Mouse (Mus musculus): ENCODE data around the gene Zfpl1. TPM values are rescaled to one million over a fixed set of nuclear protein-coding genes. Genes with fewer than 3 reads are reported as not detected.
A peak's percentile ranks its signal among the peaks of the same experiment; 100 is the strongest.
"Not testable (repeated sequence)": the region's sequence is repeated elsewhere in the genome, so short reads cannot be mapped to it uniquely, and the experiment has no call there.

The Zfpl1 gene
- polyA plus RNA-seq, 1 experiment from 2014 or later = 75.1 TPM

GRCm38 (mm10) chr19:6052516-6052915 lies 32.2 kb downstream of the Zfpl1 start:
- peaks cover 21% of the 10 kb centered on the region for H3K4me1 ChIP-seq
- ATAC-seq (ENCODE audit: low FRiP score, low read depth) = no peak
- no peaks in the 10 kb centered on the region for H3K9me3 ChIP-seq
- H3K36me3 ChIP-seq = peaks cover 77% of the 10 kb centered on the region
- H3K4me3 ChIP-seq = no peak overlapping the region
- no peak overlapping the region for H3K4me2 ChIP-seq (replicated peaks)
- no peak overlapping the region for H3K9ac ChIP-seq (replicated peaks)
- H3K27ac ChIP-seq (replicated peaks) = no peak overlapping the region
- no peaks in the 10 kb centered on the region for H3K27me3 ChIP-seq
- 90% methylated on average over 7 of the region's 7 CpGs for WGBS

GRCm38 (mm10) chr19:6048681-6049410 lies 35.9 kb downstream of the Zfpl1 start:
- Histone ChIP-seq H3K9me3 (no peaks in the 10 kb centered on the region), H3K9ac (replicated peaks) (no peak overlapping the region), H3K4me3 (0 out of 2 replicates have a peak overlapping the region, but pooled peaks have one; percentile 97), H3K4me2 (replicated peaks) (no peak overlapping the region), H3K27ac (replicated peaks) (no peak overlapping the region), H3K36me3 (peaks cover 57% of the 10 kb centered on the region), H3K4me1 (peaks cover 21% of the 10 kb centered on the region), H3K27me3 (no peaks in the 10 kb centered on the region)
- ATAC-seq (ENCODE audit: low FRiP score, low read depth) = no peak
- WGBS = 91% methylated on average over 11 of the region's 11 CpGs

- no peaks in the 10 kb centered on the region for H3K27me3 ChIP-seq
- H3K9ac ChIP-seq (replicated peaks) = peak overlapping the region; percentile 91
- WGBS = 87% methylated on average over 8 of the region's 8 CpGs
- H3K4me1 ChIP-seq = peaks cover 21% of the 10 kb centered on the region
- H3K9me3 ChIP-seq = no peaks in the 10 kb centered on the region
- H3K27ac ChIP-seq (replicated peaks) = no peak overlapping the region
- peak overlapping the region; percentile 97 for H3K4me3 ChIP-seq
- no peak for ATAC-seq (ENCODE audit: low FRiP score, low read depth)
- peaks cover 47% of the 10 kb centered on the region for H3K36me3 ChIP-seq
- peak overlapping the region; percentile 99 for H3K4me2 ChIP-seq (replicated peaks)
Observed at GRCm38 (mm10) chr19:6047899-6048166, 36.9 kb downstream of the Zfpl1 start.

GRCm38 (mm10) chr19:6047154-6047898 lies 37.4 kb downstream of the Zfpl1 start:
- Histone ChIP-seq H3K27ac (replicated peaks) (peak overlapping the region; percentile 99), H3K4me2 (replicated peaks) (peak overlapping the region; percentile 99), H3K36me3 (peaks cover 42% of the 10 kb centered on the region), H3K4me1 (peaks cover 21% of the 10 kb centered on the region), H3K4me3 (peak overlapping the region; percentile 97), H3K27me3 (no peaks in the 10 kb centered on the region), H3K9ac (replicated peaks) (peak overlapping the region; percentile 91), H3K9me3 (no peaks in the 10 kb centered on the region)
- ATAC-seq (ENCODE audit: low FRiP score, low read depth) = peak; percentile 38
- WGBS = 2% methylated on average over 44 of the region's 44 CpGs

- WGBS = under 1% methylated on average over 65 of the region's 65 CpGs
- H3K36me3 ChIP-seq = peaks cover 34% of the 10 kb centered on the region
- peak; percentile 88 for ATAC-seq (ENCODE audit: low FRiP score, low read depth)
- peak within 1 kb of the TSS; percentile 97 for H3K4me3 ChIP-seq
- H3K9me3 ChIP-seq = no peaks in the 10 kb centered on the region
- peak within 1 kb of the TSS; percentile 99 for H3K27ac ChIP-seq (replicated peaks)
- H3K9ac ChIP-seq (replicated peaks) = peak within 1 kb of the TSS; percentile 91
- peak within 1 kb of the TSS; percentile 99 for H3K4me2 ChIP-seq (replicated peaks)
- peaks cover 21% of the 10 kb centered on the region for H3K4me1 ChIP-seq
- no peaks in the 10 kb centered on the region for H3K27me3 ChIP-seq
Observed at GRCm38 (mm10) chr19:6046294-6047153, 38.2 kb downstream of the Zfpl1 start, which contains the start of gene Syvn1. TSS of gene Syvn1 (plus strand) at chr19:6046576.

GRCm38 (mm10) chr19:6045366-6046293 lies 39.1 kb downstream of the Zfpl1 start:
- no peaks in the 10 kb centered on the region for H3K9me3 ChIP-seq
- H3K4me1 ChIP-seq = peaks cover 21% of the 10 kb centered on the region
- peak overlapping the region; percentile 99 for H3K4me2 ChIP-seq (replicated peaks)
- peak overlapping the region; percentile 97 for H3K4me3 ChIP-seq
- 25% methylated on average over 20 of the region's 20 CpGs for WGBS
- H3K27ac ChIP-seq (replicated peaks) = peak overlapping the region; percentile 99
- no peaks in the 10 kb centered on the region for H3K27me3 ChIP-seq
- peak; percentile 47 for ATAC-seq (ENCODE audit: low FRiP score, low read depth)
- peak overlapping the region; percentile 82 for H3K9ac ChIP-seq (replicated peaks)
- peaks cover 25% of the 10 kb centered on the region for H3K36me3 ChIP-seq

- not testable (repeated sequence) for H3K4me3 ChIP-seq; H3K9ac ChIP-seq (replicated peaks); H3K4me2 ChIP-seq (replicated peaks); H3K27me3 ChIP-seq; H3K36me3 ChIP-seq; H3K27ac ChIP-seq (replicated peaks); H3K9me3 ChIP-seq; ATAC-seq (ENCODE audit: low FRiP score, low read depth)
- 69% methylated on average over 4 of the region's 4 CpGs for WGBS
- H3K4me1 ChIP-seq = peaks cover 21% of the 10 kb centered on the region
Observed at GRCm38 (mm10) chr19:6044102-6044501, 40.7 kb downstream of the Zfpl1 start.

GRCm38 (mm10) chr19:6042293-6042692 lies 42.5 kb downstream of the Zfpl1 start:
- Histone ChIP-seq H3K4me1 (peaks cover 10% of the 10 kb centered on the region), H3K9me3 (no peaks in the 10 kb centered on the region), H3K27ac (replicated peaks) (no peak overlapping the region), H3K4me3 (no peak overlapping the region), H3K36me3 (no peaks in the 10 kb centered on the region), H3K27me3 (no peaks in the 10 kb centered on the region), H3K9ac (replicated peaks) (no peak overlapping the region), H3K4me2 (replicated peaks) (no peak overlapping the region)
- ATAC-seq (ENCODE audit: low FRiP score, low read depth) = no peak
- 82% methylated on average over 9 of the region's 9 CpGs for WGBS

- Histone ChIP-seq H3K27me3 (no peaks in the 10 kb centered on the region), H3K27ac (replicated peaks) (no peak overlapping the region), H3K4me1 (peaks cover under 1% of the 10 kb centered on the region; the same call in 1 of the 2 replicates), H3K36me3 (no peaks in the 10 kb centered on the region), H3K9ac (replicated peaks) (no peak overlapping the region), H3K4me2 (replicated peaks) (no peak overlapping the region), H3K4me3 (no peak overlapping the region), H3K9me3 (no peaks in the 10 kb centered on the region)
- no peak for ATAC-seq (ENCODE audit: low FRiP score, low read depth)
Observed at GRCm38 (mm10) chr19:6040002-6040401, 44.8 kb downstream of the Zfpl1 start.

GRCm38 (mm10) chr19:6038326-6038725 lies 46.4 kb downstream of the Zfpl1 start:
- WGBS = 83% methylated on average over 7 of the region's 7 CpGs
- no peaks in the 10 kb centered on the region for H3K27me3 ChIP-seq
- no peaks in the 10 kb centered on the region for H3K4me1 ChIP-seq
- H3K4me3 ChIP-seq = no peak overlapping the region
- no peak overlapping the region for H3K27ac ChIP-seq (replicated peaks)
- no peak overlapping the region for H3K4me2 ChIP-seq (replicated peaks)
- ATAC-seq (ENCODE audit: low FRiP score, low read depth) = no peak
- no peak overlapping the region for H3K9ac ChIP-seq (replicated peaks)
- H3K36me3 ChIP-seq = no peaks in the 10 kb centered on the region
- no peaks in the 10 kb centered on the region for H3K9me3 ChIP-seq

GRCm38 (mm10) chr19:6037695-6038094 lies 47.1 kb downstream of the Zfpl1 start:
- ATAC-seq (ENCODE audit: low FRiP score, low read depth) = no peak
- Histone ChIP-seq H3K9ac (replicated peaks) (no peak overlapping the region), H3K4me2 (replicated peaks) (no peak overlapping the region), H3K36me3 (no peaks in the 10 kb centered on the region), H3K27me3 (no peaks in the 10 kb centered on the region), H3K4me1 (no peaks in the 10 kb centered on the region), H3K27ac (replicated peaks) (no peak overlapping the region), H3K9me3 (no peaks in the 10 kb centered on the region), H3K4me3 (no peak overlapping the region)
